Mouse (Mus musculus) heart, adult 2 months (tissue): ENCODE results near the gene Gpr15.

ENCODE experiments used
- CTCF ChIP-seq: fragments of 200-600 bp; IDR thresholded peaks from 2 replicates; pipeline ENCODE4 v1.8.1; 2022; ENCODE audit warnings: antibody characterized with exemption, mild to moderate bottlenecking, moderate library complexity
- POLR2A ChIP-seq: fragments of 200-500 bp; IDR thresholded peaks from 2 replicates; pipeline ENCODE4 v1.6.1; 2011; ENCODE audit warnings: mild to moderate bottlenecking, low read depth, low read length, control low read depth; ENCODE audit not compliant: insufficient read depth

GRCm38 (mm10) chr16:58751314-58751713 is 32.4 kb upstream of the Gpr15 start:
- TF ChIP-seq CTCF (peak; percentile 77), POLR2A (no peak)
